Mouse (Mus musculus) left cerebral cortex, adult 11 months (tissue): ENCODE measurements around the gene Atrnl1.
"Not testable (repeated sequence)": the region's sequence is repeated elsewhere in the genome, so short reads cannot be mapped to it uniquely, and the experiment has no call there.

Experiments
- DNase-seq: peaks from one replicate; pipeline ENCODE4 v3.0.0; 2022; ENCODE audit warnings: low spot score

Atrnl1 gene

GRCm38 (mm10) chr19:58033241-58033640, 422.4 kb downstream of the Atrnl1 start:
- no peak for DNase-seq

GRCm38 (mm10) chr19:58036166-58036565, 425.3 kb downstream of the Atrnl1 start:
- DNase-seq = no peak

GRCm38 (mm10) chr19:58043120-58043519, 432.3 kb downstream of the Atrnl1 start:
- no peak for DNase-seq

- no peak for DNase-seq
Measured at GRCm38 (mm10) chr19:58043550-58043949, 432.7 kb downstream of the Atrnl1 start.

GRCm38 (mm10) chr19:58044816-58045215, 434.0 kb downstream of the Atrnl1 start:
- no peak for DNase-seq

GRCm38 (mm10) chr19:58046656-58047055, 435.8 kb downstream of the Atrnl1 start:
- DNase-seq = no peak

GRCm38 (mm10) chr19:58050410-58050809, 439.6 kb downstream of the Atrnl1 start:
- DNase-seq = not testable (repeated sequence)

GRCm38 (mm10) chr19:58050986-58051385, 440.2 kb downstream of the Atrnl1 start:
- DNase-seq = no peak

- no peak for DNase-seq
Measured at GRCm38 (mm10) chr19:58051905-58052304, 441.1 kb downstream of the Atrnl1 start.

- no peak for DNase-seq
Measured at GRCm38 (mm10) chr19:58052444-58053135, 441.8 kb downstream of the Atrnl1 start.

GRCm38 (mm10) chr19:58059719-58060118, 448.9 kb downstream of the Atrnl1 start:
- DNase-seq = no peak

- DNase-seq = no peak
Measured at GRCm38 (mm10) chr19:58060199-58060853, 449.5 kb downstream of the Atrnl1 start.

GRCm38 (mm10) chr19:58060854-58061358, 450.1 kb downstream of the Atrnl1 start:
- no peak for DNase-seq

GRCm38 (mm10) chr19:58061933-58062332, 451.1 kb downstream of the Atrnl1 start:
- DNase-seq = no peak

- no peak for DNase-seq
Measured at GRCm38 (mm10) chr19:58063541-58063940, 452.7 kb downstream of the Atrnl1 start.

GRCm38 (mm10) chr19:58064116-58065000, 453.5 kb downstream of the Atrnl1 start:
- no peak for DNase-seq

GRCm38 (mm10) chr19:58065001-58065314, 454.1 kb downstream of the Atrnl1 start:
- DNase-seq = no peak

GRCm38 (mm10) chr19:58065514-58065913, 454.7 kb downstream of the Atrnl1 start:
- DNase-seq = no peak

GRCm38 (mm10) chr19:58068114-58068513, 457.3 kb downstream of the Atrnl1 start:
- DNase-seq = no peak

- no peak for DNase-seq
Measured at GRCm38 (mm10) chr19:58068958-58069357, 458.1 kb downstream of the Atrnl1 start.

- DNase-seq = no peak
Measured at GRCm38 (mm10) chr19:58072404-58072803, 461.6 kb downstream of the Atrnl1 start.

GRCm38 (mm10) chr19:58072846-58073245, 462.0 kb downstream of the Atrnl1 start:
- DNase-seq = no peak

- DNase-seq = no peak
Measured at GRCm38 (mm10) chr19:58075252-58075651, 464.4 kb downstream of the Atrnl1 start.
